Mouse (Mus musculus) neural tube, embryonic 14.5 days (tissue): ENCODE data around the gene Aass. TPM values are rescaled to one million over a fixed set of nuclear protein-coding genes. Genes with fewer than 3 reads are reported as not detected.

Source experiments
- ATAC-seq: fragments of 200-750 bp; cut with Nextera tagmentation; 2 replicates; pipeline ENCODE4 v1.8.0; 2017; ENCODE audit warnings: low read depth, mild to moderate bottlenecking, moderate TSS enrichment, moderate library complexity
- H3K27ac ChIP-seq: fragments of 300-500 bp; sonication (generic); 2 replicates; pipeline ENCODE4 v1.5.1; 2014; ENCODE audit warnings: low read depth, mild to moderate bottlenecking, control low read depth, low read length, moderate library complexity, mixed read lengths
- H3K27me3 ChIP-seq: fragments of 300-500 bp; sonication (generic); 2 replicates; pipeline ENCODE4 v1.6.1; 2014; ENCODE audit warnings: low read length; ENCODE audit not compliant: control insufficient read depth, insufficient read depth
- H3K36me3 ChIP-seq: fragments of 300-500 bp; sonication (generic); 2 replicates; pipeline ENCODE4 v1.6.1; 2014; ENCODE audit warnings: low read length, mixed read lengths; ENCODE audit not compliant: control insufficient read depth, insufficient read depth
- H3K4me1 ChIP-seq: fragments of 300-500 bp; sonication (generic); 2 replicates; pipeline ENCODE4 v1.6.1; 2014; ENCODE audit warnings: low read length; ENCODE audit not compliant: control insufficient read depth, insufficient read depth
- H3K4me2 ChIP-seq: fragments of 300-500 bp; sonication (generic); 2 replicates; pipeline ENCODE4 v1.6.1; 2014; ENCODE audit warnings: mild to moderate bottlenecking, low read depth, low read length, control low read depth
- H3K4me3 ChIP-seq: fragments of 300-500 bp; sonication (generic); 2 replicates; pipeline ENCODE4 v1.5.1; 2014; ENCODE audit warnings: low read depth, low read length, control low read depth, mixed read lengths
- H3K9ac ChIP-seq: fragments of 300-500 bp; sonication (generic); replicated peaks from 2 replicates; pipeline ENCODE4 v1.6.1; 2014; ENCODE audit warnings: low read depth, mild to moderate bottlenecking, control low read depth, low read length, mixed read lengths
- H3K9me3 ChIP-seq: fragments of 300-500 bp; sonication (generic); 2 replicates; pipeline ENCODE4 v1.6.1; 2016; ENCODE audit warnings: low read length; ENCODE audit not compliant: control insufficient read depth
- WGBS: fragments of 180-500 bp; shearing (Covaris S2); extraction: QIAGEN DNeasy Blood & Tissue Kit; methylation state at CpG from one replicate; pipeline ENCODE4 v1.1.7; 2014; 5-methylcytosine and 5-hydroxymethylcytosine counted together
- polyA plus RNA-seq: library from polyadenylated mRNA; unstranded; fragments of >200 nt; fragmentation: Nextera tagmentation; extraction: Ambion mirVana; gene quantifications from 2 replicates; pipeline ENCODE4 v1.2.1, GENCODE M21; 2014

The Aass gene
- polyA plus RNA-seq, 1 experiment from 2014 or later: 0.33 TPM

GRCm38 (mm10) chr6:23084587-23085421 lies 48.0 kb downstream of the Aass start:
- Histone ChIP-seq H3K4me3 (no peak overlapping the region), H3K27ac (no peak overlapping the region), H3K4me2 (no peak overlapping the region), H3K9me3 (no peaks in the 10 kb centered on the region), H3K4me1 (no peaks in the 10 kb centered on the region), H3K27me3 (no peaks in the 10 kb centered on the region), H3K9ac (no peak overlapping the region), H3K36me3 (no peaks in the 10 kb centered on the region)
- WGBS: 89% methylated on average over 5 of the region's 5 CpGs
- no peak for ATAC-seq

DNA sequence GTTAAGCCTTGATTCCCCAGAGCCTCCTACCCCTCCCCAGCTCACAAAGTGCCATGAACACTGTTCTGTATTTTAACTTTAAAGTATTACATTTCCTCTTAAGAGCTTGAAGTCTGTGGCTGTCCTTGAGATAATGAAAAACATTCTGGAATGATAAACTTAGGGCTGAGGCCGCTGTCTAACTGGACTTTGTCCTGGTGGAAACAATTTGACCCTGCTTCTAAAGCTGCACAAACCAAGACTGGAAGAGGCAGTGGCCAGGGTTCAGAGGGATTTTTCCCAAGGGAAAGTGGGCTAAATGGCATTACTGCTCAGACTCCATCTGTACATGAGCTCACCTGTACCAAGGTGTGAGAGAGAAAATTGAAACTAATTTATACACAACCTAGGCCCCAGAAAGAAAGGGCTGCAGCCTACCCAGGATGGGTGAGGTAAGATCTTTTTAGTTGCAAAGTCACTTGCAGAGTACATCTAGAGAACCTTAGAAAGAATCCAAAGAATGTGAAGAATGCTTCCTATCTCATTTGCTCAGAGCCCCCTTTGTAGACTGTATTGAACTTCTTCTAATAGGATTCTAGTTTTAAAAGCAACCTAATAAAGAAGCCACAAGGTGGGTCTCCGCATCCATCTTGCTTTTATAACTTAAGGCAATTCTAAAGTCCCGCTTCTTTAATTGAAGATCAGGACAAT lies 52.6 kb downstream of the Aass start:
- Histone ChIP-seq H3K36me3 (no peaks in the 10 kb centered on the region), H3K9ac (no peak overlapping the region), H3K9me3 (no peaks in the 10 kb centered on the region), H3K4me3 (no peak overlapping the region), H3K4me1 (no peaks in the 10 kb centered on the region), H3K4me2 (no peak overlapping the region), H3K27ac (no peak overlapping the region), H3K27me3 (no peaks in the 10 kb centered on the region)
- ATAC-seq: no peak
- 70% methylated on average over 3 of the region's 3 CpGs for WGBS

GRCm38 (mm10) chr6:23078273-23078672 lies 54.5 kb downstream of the Aass start:
- ATAC-seq: no peak
- Histone ChIP-seq H3K9me3 (no peaks in the 10 kb centered on the region), H3K36me3 (no peaks in the 10 kb centered on the region), H3K27me3 (no peaks in the 10 kb centered on the region), H3K4me1 (no peaks in the 10 kb centered on the region), H3K4me3 (no peak overlapping the region), H3K27ac (no peak overlapping the region), H3K9ac (no peak overlapping the region), H3K4me2 (no peak overlapping the region)
- WGBS: 16% methylated on average over 2 of the region's 2 CpGs

DNA sequence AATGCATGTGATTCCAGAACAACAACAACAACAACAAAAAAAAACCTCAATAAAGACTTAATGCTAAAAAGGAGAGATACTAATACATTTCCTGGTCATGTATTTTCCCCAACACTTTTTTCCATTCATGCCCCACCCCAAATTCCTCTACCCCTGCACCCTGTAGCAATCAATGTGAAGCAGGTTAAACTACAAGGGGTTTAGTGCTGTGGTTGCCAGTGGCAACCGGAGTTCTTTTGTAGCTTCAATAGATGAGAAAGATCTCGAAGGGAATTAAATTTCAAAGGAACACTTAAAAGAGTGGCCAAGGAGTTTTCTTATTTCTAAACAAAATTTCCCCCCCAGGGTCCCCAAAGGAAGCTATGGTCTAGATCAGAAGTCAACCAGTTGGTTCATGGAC lies 56.7 kb downstream of the Aass start:
- 54% methylated on average over 2 of the region's 2 CpGs for WGBS
- H3K27ac ChIP-seq: no peak overlapping the region
- H3K27me3 ChIP-seq: no peaks in the 10 kb centered on the region
- no peak overlapping the region for H3K4me3 ChIP-seq
- no peak overlapping the region for H3K9ac ChIP-seq
- H3K9me3 ChIP-seq: no peaks in the 10 kb centered on the region
- ATAC-seq: no peak
- H3K4me1 ChIP-seq: no peaks in the 10 kb centered on the region
- no peaks in the 10 kb centered on the region for H3K36me3 ChIP-seq
- H3K4me2 ChIP-seq: no peak overlapping the region

DNA sequence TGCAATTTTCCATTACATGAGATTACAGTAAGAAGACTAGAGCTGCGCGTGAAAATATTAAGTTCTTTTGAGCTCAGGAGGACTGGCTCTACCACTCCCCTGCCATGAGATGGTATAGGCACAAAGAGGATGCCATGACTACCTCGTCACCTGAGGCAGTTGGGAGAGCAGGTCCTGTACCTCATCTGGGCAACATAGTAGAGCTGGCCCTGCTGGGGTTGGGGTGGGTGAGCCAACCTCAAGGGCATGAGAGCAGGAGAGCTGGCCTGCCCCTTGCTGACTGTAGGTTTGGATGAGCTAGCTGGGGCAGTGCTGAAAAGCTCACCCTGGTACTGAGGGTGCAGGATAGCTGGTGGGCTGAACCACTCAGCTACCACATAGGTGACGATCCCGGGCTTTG lies 77.1 kb downstream of the Aass start:
- H3K4me2 ChIP-seq: no peak overlapping the region
- H3K27ac ChIP-seq: no peak overlapping the region
- no peak overlapping the region for H3K4me3 ChIP-seq
- ATAC-seq: no peak
- H3K4me1 ChIP-seq: no peaks in the 10 kb centered on the region
- H3K36me3 ChIP-seq: no peaks in the 10 kb centered on the region
- no peak overlapping the region for H3K9ac ChIP-seq
- H3K27me3 ChIP-seq: no peaks in the 10 kb centered on the region
- no peaks in the 10 kb centered on the region for H3K9me3 ChIP-seq
- 93% methylated on average over 5 of the region's 5 CpGs for WGBS

DNA sequence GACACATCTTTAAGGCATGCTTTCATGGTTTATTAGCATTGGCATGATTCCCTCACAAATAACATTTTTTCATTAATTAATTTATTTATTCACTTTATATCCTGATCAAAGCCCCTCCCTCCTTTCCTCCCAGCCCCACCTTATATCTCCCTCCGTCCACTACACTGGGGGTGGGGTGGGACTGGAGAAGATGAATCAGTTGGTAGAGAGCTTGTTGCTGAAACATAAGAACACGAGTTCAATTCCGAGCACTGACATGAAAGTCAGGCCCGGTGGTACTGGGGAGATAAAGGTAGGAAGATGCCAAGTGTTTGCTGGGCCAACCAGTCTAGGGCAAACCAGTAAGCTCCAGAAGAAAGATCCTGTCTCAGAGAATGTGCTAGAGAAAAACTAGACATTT lies 84.0 kb downstream of the Aass start:
- no peak overlapping the region for H3K4me3 ChIP-seq
- WGBS: 96% methylated on average over 4 of the region's 4 CpGs
- H3K4me2 ChIP-seq: no peak overlapping the region
- no peaks in the 10 kb centered on the region for H3K9me3 ChIP-seq
- H3K4me1 ChIP-seq: no peaks in the 10 kb centered on the region
- no peak for ATAC-seq
- no peaks in the 10 kb centered on the region for H3K27me3 ChIP-seq
- no peak overlapping the region for H3K9ac ChIP-seq
- no peak overlapping the region for H3K27ac ChIP-seq
- H3K36me3 ChIP-seq: no peaks in the 10 kb centered on the region

DNA sequence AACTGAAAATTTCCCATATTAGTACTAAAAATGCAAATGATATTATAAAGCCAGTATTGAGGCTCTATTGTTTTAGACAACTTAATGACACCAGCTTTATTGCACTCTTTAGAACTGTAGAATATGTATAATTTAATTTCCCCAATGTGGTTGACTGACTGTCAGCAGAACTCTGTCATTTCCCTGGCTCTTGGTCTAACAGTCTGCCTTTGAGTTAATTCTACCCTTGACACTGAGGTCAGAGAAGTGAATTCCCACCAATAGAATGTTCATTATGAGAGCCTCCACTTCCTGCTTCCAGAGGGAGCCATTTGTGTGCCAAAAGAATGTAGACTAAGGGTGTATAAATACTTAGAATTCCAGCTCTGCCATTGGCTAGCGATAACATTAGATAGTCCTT lies 104.5 kb downstream of the Aass start:
- H3K4me2 ChIP-seq: no peak overlapping the region
- ATAC-seq: peak; percentile 51; the same call in 1 of the 2 replicates
- H3K27ac ChIP-seq: no peak overlapping the region

More for the DNA sequence above, 104.5 kb downstream of the Aass start:
- WGBS: 62% methylated on average over 1 of the region's 1 CpGs
- H3K4me1 ChIP-seq: no peaks in the 10 kb centered on the region
- H3K36me3 ChIP-seq: no peaks in the 10 kb centered on the region
- H3K9ac ChIP-seq: no peak overlapping the region
- no peaks in the 10 kb centered on the region for H3K9me3 ChIP-seq
- H3K4me3 ChIP-seq: no peak overlapping the region
- H3K27me3 ChIP-seq: no peaks in the 10 kb centered on the region

Other genes starting within 250 kb of the Aass start
- not detected in 2 replicates for gene Fezf1, start 115.4 kb upstream of the Aass start, polyA plus RNA-seq